Mouse (Mus musculus) heart, embryonic 11.5 days (tissue): ENCODE results near the gene Clock. TPM values are rescaled to one million over a fixed set of nuclear protein-coding genes. Genes with fewer than 3 reads are reported as not detected.

ENCODE experiments used
- ATAC-seq: fragments of 200-750 bp; cut with Nextera tagmentation; replicated peaks from 2 replicates; pipeline ENCODE4 v1.8.0; 2017; ENCODE audit warnings: moderate library complexity; ENCODE audit not compliant: insufficient number of reproducible peaks, low FRiP score, low TSS enrichment
- H3K27ac ChIP-seq: fragments of 300-500 bp; sonication (generic); 2 replicates; pipeline ENCODE4 v1.5.1; 2014; ENCODE audit warnings: mild to moderate bottlenecking, low read depth, low read length
- H3K27me3 ChIP-seq: fragments of 300-500 bp; sonication (generic); 2 replicates; pipeline ENCODE4 v1.6.1; 2014; ENCODE audit warnings: mild to moderate bottlenecking, low read length, mixed read lengths; ENCODE audit not compliant: control insufficient read depth, insufficient read depth
- H3K36me3 ChIP-seq: fragments of 300-500 bp; sonication (generic); 2 replicates; pipeline ENCODE4 v1.6.1; 2014; ENCODE audit warnings: mild to moderate bottlenecking, low read length, moderate library complexity, mixed read lengths; ENCODE audit not compliant: control insufficient read depth, insufficient read depth
- H3K4me1 ChIP-seq: fragments of 300-500 bp; sonication (generic); 2 replicates; pipeline ENCODE4 v1.6.1; 2014; ENCODE audit warnings: low read length; ENCODE audit not compliant: control insufficient read depth, insufficient read depth
- H3K4me2 ChIP-seq: fragments of 300-500 bp; sonication (generic); 2 replicates; pipeline ENCODE4 v1.6.1; 2014; ENCODE audit warnings: mild to moderate bottlenecking, moderate library complexity
- H3K4me3 ChIP-seq: fragments of 300-500 bp; sonication (generic); 2 replicates; pipeline ENCODE4 v1.5.1; 2014; ENCODE audit warnings: low read depth, low read length
- H3K9ac ChIP-seq: fragments of 300-500 bp; sonication (generic); 2 replicates; pipeline ENCODE4 v1.6.1; 2014; ENCODE audit warnings: mild to moderate bottlenecking, low read depth, low read length, moderate library complexity
- H3K9me3 ChIP-seq: fragments of 300-500 bp; sonication (generic); replicated peaks from 2 replicates; pipeline ENCODE4 v1.6.1; 2016; ENCODE audit warnings: low read length; ENCODE audit not compliant: control insufficient read depth
- WGBS: fragments of 180-500 bp; shearing (Covaris S2); extraction: QIAGEN DNeasy Blood & Tissue Kit; methylation state at CpG from one replicate; pipeline ENCODE4 v1.1.7; 2014; ENCODE audit not compliant: insufficient replicate concordance; 5-methylcytosine and 5-hydroxymethylcytosine counted together
- polyA plus RNA-seq: library from polyadenylated mRNA; unstranded; fragments of >200 nt; fragmentation: Nextera tagmentation; extraction: Ambion mirVana; gene quantifications from 2 replicates; pipeline ENCODE4 v1.2.1, GENCODE M21; 2014

Gene Clock
- polyA plus RNA-seq: 10.0 and 12.1 TPM in 2 replicates

- no peaks in the 10 kb centered on the region for H3K27me3 ChIP-seq
- WGBS: under 1% methylated on average over 89 of the region's 104 CpGs
- H3K36me3 ChIP-seq: no peaks in the 10 kb centered on the region
- H3K4me2 ChIP-seq: peak within 1 kb of the TSS; percentile 94
- H3K4me1 ChIP-seq: 0 out of 2 replicates have a peak, but pooled peaks cover 4% of the 10 kb centered on the region
- peak within 1 kb of the TSS; percentile 95 for H3K4me3 ChIP-seq
- peak within 1 kb of the TSS; percentile 96 for H3K27ac ChIP-seq
- peak within 1 kb of the TSS; percentile 94 for H3K9ac ChIP-seq
- peak; percentile 80 for ATAC-seq
- H3K9me3 ChIP-seq: no peaks in the 10 kb centered on the region
Measured at GRCm38 (mm10) chr5:76304452-76305341, at the start of gene Clock. Gene Clock (minus strand): TSS chr5:76304792.

- Histone ChIP-seq H3K4me2 (no peak overlapping the region), H3K27ac (no peak overlapping the region), H3K9ac (no peak overlapping the region), H3K36me3 (no peaks in the 10 kb centered on the region), H3K4me3 (no peak overlapping the region), H3K27me3 (no peaks in the 10 kb centered on the region), H3K9me3 (no peaks in the 10 kb centered on the region), H3K4me1 (no peaks in the 10 kb centered on the region)
- 76% methylated on average over 7 of the region's 7 CpGs for WGBS
- ATAC-seq: no peak
Measured at GRCm38 (mm10) chr5:76351953-76352611, 47.5 kb upstream of the Clock start.

GRCm38 (mm10) chr5:76351537-76351936 lies 46.9 kb upstream of the Clock start:
- ATAC-seq: no peak
- H3K27me3 ChIP-seq: no peaks in the 10 kb centered on the region
- no peaks in the 10 kb centered on the region for H3K9me3 ChIP-seq
- no peak overlapping the region for H3K4me3 ChIP-seq
- no peak overlapping the region for H3K4me2 ChIP-seq
- H3K27ac ChIP-seq: no peak overlapping the region
- H3K36me3 ChIP-seq: no peaks in the 10 kb centered on the region
- WGBS: 68% methylated on average over 5 of the region's 5 CpGs
- no peak overlapping the region for H3K9ac ChIP-seq
- H3K4me1 ChIP-seq: no peaks in the 10 kb centered on the region

GRCm38 (mm10) chr5:76346137-76346536 lies 41.5 kb upstream of the Clock start:
- ATAC-seq: no peak
- Histone ChIP-seq H3K36me3 (no peaks in the 10 kb centered on the region), H3K9me3 (no peaks in the 10 kb centered on the region), H3K27ac (no peak overlapping the region), H3K27me3 (no peaks in the 10 kb centered on the region), H3K4me3 (no peak overlapping the region), H3K4me2 (no peak overlapping the region), H3K4me1 (no peaks in the 10 kb centered on the region), H3K9ac (no peak overlapping the region)
- 68% methylated on average over 2 of the region's 2 CpGs for WGBS

- Histone ChIP-seq H3K4me3 (no peak overlapping the region), H3K4me2 (no peak overlapping the region), H3K9me3 (no peaks in the 10 kb centered on the region), H3K9ac (no peak overlapping the region), H3K27ac (no peak overlapping the region), H3K36me3 (no peaks in the 10 kb centered on the region), H3K27me3 (no peaks in the 10 kb centered on the region), H3K4me1 (no peaks in the 10 kb centered on the region)
- no peak for ATAC-seq
- WGBS: 56% methylated on average over 2 of the region's 2 CpGs
Measured at GRCm38 (mm10) chr5:76340931-76341330, 36.3 kb upstream of the Clock start.

- Histone ChIP-seq H3K27me3 (no peaks in the 10 kb centered on the region), H3K9ac (no peak overlapping the region), H3K9me3 (no peaks in the 10 kb centered on the region), H3K4me1 (no peaks in the 10 kb centered on the region), H3K4me2 (no peak overlapping the region), H3K36me3 (no peaks in the 10 kb centered on the region), H3K27ac (no peak overlapping the region), H3K4me3 (no peak overlapping the region)
- ATAC-seq: no peak
- 76% methylated on average over 8 of the region's 8 CpGs for WGBS
Measured at GRCm38 (mm10) chr5:76337100-76337499, 32.5 kb upstream of the Clock start.

- 85% methylated on average over 4 of the region's 4 CpGs for WGBS
- H3K9me3 ChIP-seq: no peaks in the 10 kb centered on the region
- no peak overlapping the region for H3K4me2 ChIP-seq
- no peaks in the 10 kb centered on the region for H3K4me1 ChIP-seq
- H3K27me3 ChIP-seq: no peaks in the 10 kb centered on the region
- H3K9ac ChIP-seq: no peak overlapping the region
- H3K4me3 ChIP-seq: no peak overlapping the region
- no peak overlapping the region for H3K27ac ChIP-seq
- no peak for ATAC-seq
- no peaks in the 10 kb centered on the region for H3K36me3 ChIP-seq
Measured at GRCm38 (mm10) chr5:76333833-76334232, 29.2 kb upstream of the Clock start.

GRCm38 (mm10) chr5:76330953-76331352 lies 26.4 kb upstream of the Clock start, which contains the start of gene Pdcl2:
Gene Pdcl2 (minus strand): TSS chr5:76331156.
- no peaks in the 10 kb centered on the region for H3K27me3 ChIP-seq
- no peak within 1 kb of the TSS for H3K4me3 ChIP-seq
- H3K4me1 ChIP-seq: no peaks in the 10 kb centered on the region
- no peak within 1 kb of the TSS for H3K27ac ChIP-seq
- H3K9me3 ChIP-seq: no peaks in the 10 kb centered on the region
- H3K4me2 ChIP-seq: no peak within 1 kb of the TSS
- 92% methylated on average over 7 of the region's 7 CpGs for WGBS
- no peak within 1 kb of the TSS for H3K9ac ChIP-seq
- ATAC-seq: no peak
- no peaks in the 10 kb centered on the region for H3K36me3 ChIP-seq
